In genomic region chr2:30699797-30700454, GRCm38 (mm10) we compare ENCODE assay signal across 8 mouse cellular contexts.
A peak's percentile ranks its signal among the peaks of the same experiment; 100 is the strongest.
DNase-seq lines count a peak whose midpoint lies in the region.

No protein-coding gene starts in this region.

- DNase-seq in R1 (ENCODE audit: low read depth, low spot score), result peak; percentile 85
- DNase-seq in cerebellum, adult 8-10 months, result peak; percentile 83
- DNase-seq in frontal cortex, adult 2 months (ENCODE audit: extremely low spot score in 1 of 2, low spot score in 1 of 2), result peak; percentile 90
- DNase-seq in hindbrain, embryonic 10.5 days (ENCODE audit: low spot score), result peak; percentile 69
- peak; percentile 85 to 89 for DNase-seq in layer of hippocampus, adult 8-10 months (ENCODE audit: low spot score in 2 of 2)
- peak; percentile 91 for DNase-seq in lung, postnatal 10 days
- peak; percentile 86 for DNase-seq in retina, postnatal 1 day
- peak; percentile 68 for DNase-seq in urinary bladder, postnatal 25 days (ENCODE audit: low spot score)

- peaks cover 67% of the 10 kb centered on the region for H3K4me1 ChIP-seq in hindbrain, embryonic 10.5 days (replicated peaks)

- H3K27ac ChIP-seq in hindbrain, embryonic 10.5 days, result peak overlapping the region; percentile 90

- peak overlapping the region; percentile 1; the same call in 1 of the 2 replicates for H3K4me3 ChIP-seq in hindbrain, embryonic 10.5 days

- peaks cover 7% of the 10 kb centered on the region for H3K9me3 ChIP-seq in hindbrain, embryonic 10.5 days

- no peaks in the 10 kb centered on the region for H3K27me3 ChIP-seq in hindbrain, embryonic 10.5 days (ENCODE audit: insufficient read depth, poor library complexity, severe bottlenecking)

- 36% methylated on average over 6 of the region's 6 CpGs for WGBS in hindbrain, embryonic 10.5 days

- H3K36me3 ChIP-seq in hindbrain, embryonic 10.5 days, result 0 out of 2 replicates have a peak, but pooled peaks cover 5% of the 10 kb centered on the region

Comparison
In these comparisons a context has a peak if more than half of its experiments do, and no peak if none do; other contexts are left out.
1. Peak in every context shown above with its lines: DNase-seq, H3K4me3 ChIP-seq and H3K27ac ChIP-seq.